ENCODE assay signal across 9 mouse cellular contexts in the genomic region with DNA sequence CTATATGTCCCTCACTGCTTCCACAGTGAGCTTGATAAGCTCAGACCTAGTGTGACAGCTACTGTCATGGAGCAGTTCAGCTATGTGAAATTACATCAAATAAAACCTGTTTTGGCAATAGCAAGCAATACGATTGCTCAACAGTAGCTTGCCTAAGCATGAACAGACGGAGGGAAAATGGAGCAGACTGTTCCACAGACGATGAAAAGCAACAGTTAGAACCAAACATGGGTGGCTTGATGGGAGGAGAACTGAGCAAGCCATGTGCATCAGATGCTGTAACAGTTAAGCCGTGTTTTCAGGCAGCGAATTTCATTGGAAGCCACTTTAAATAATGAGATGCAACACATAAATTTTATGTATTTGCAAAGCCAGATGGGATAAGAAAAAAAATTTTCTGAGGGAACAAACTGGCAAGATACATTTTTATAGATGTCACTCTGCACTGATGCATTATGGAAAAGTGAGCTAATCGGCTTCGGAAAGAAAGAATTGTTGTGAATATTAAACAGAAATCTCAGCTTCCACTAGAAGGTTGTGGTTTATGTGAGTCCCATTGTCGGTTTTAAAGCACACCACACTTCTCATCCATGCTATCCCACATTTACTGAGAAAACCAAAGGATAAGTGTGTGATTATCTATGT.
A peak's percentile ranks its signal among the peaks of the same experiment; 100 is the strongest.
DNase-seq lines count a peak whose midpoint lies in the region.
"Had no signal": no experiment of that assay in that cellular context is flagged by ENCODE, and none has a peak within 500 bp of the region (broad histone marks: within the 10 kb centered on the region; RNA-seq: fewer than 3 reads in every experiment).

No protein-coding gene starts in this region.

- DNase-seq in heart, adult 11 months, result peak; percentile 78
- DNase-seq in heart, adult 18-20 months, result no peak
- peak; percentile 12 for DNase-seq in adipocyte (ENCODE audit: low spot score)
- peak; percentile 46 for DNase-seq in fat pad, adult 2 months (ENCODE audit: extremely low read depth, low read depth, low spot score)
- peak; percentile 91 for DNase-seq in layer of hippocampus, adult 9-11 months
- DNase-seq in lung, postnatal 25 days (ENCODE audit: low spot score), result no peak
- DNase-seq in cerebellum, postnatal 4 days (ENCODE audit: low spot score in 2 of 2), result no peak
- DNase-seq: adrenal gland, postnatal 25 days; lung, embryonic 14.5 days had no signal

Comparison
In these comparisons a context has a peak if more than half of its experiments do, and no peak if none do; other contexts are left out.
1. DNase-seq: peak in heart, adult 11 months (single experiment), adipocyte (single experiment), fat pad, adult 2 months (single experiment) and layer of hippocampus, adult 9-11 months (single experiment); none in heart, adult 18-20 months (0 of 2), lung, postnatal 25 days (single experiment) and cerebellum, postnatal 4 days (0 of 2).